Mouse (Mus musculus) mature B cell (primary cell): ENCODE data around the gene Tshz3.

Experiments
- in situ Hi-C: fragments of 300-500 bp; cut with MboI; formaldehyde crosslinking; loops from 2 replicates; pipeline ENCODE4 v1.14.3; 2019

Gene Tshz3

GRCm38 (mm10) chr7:36697118-36697855, 631 bp upstream of the Tshz3 start:
- in situ Hi-C loops: no loop called here

- in situ Hi-C loops: no loop called here
Observed at GRCm38 (mm10) chr7:36698589-36698946, 650 bp downstream of the Tshz3 start.

- in situ Hi-C loops: no loop called here
Observed at GRCm38 (mm10) chr7:36699001-36699987, 1.4 kb downstream of the Tshz3 start.

GRCm38 (mm10) chr7:36706636-36707035, 8.7 kb downstream of the Tshz3 start:
- in situ Hi-C loops: no loop called here

- in situ Hi-C loops: no loop called here
Observed at GRCm38 (mm10) chr7:36707266-36707665, 9.3 kb downstream of the Tshz3 start.

GRCm38 (mm10) chr7:36707681-36708350, 9.9 kb downstream of the Tshz3 start:
- in situ Hi-C loops: no loop called here

- in situ Hi-C loops: no loop called here
Observed at GRCm38 (mm10) chr7:36708823-36709222, 10.9 kb downstream of the Tshz3 start.

- in situ Hi-C loops: no loop called here
Observed at GRCm38 (mm10) chr7:36709239-36709638, 11.3 kb downstream of the Tshz3 start.

- in situ Hi-C loops: no loop called here
Observed at GRCm38 (mm10) chr7:36709974-36710373, 12.1 kb downstream of the Tshz3 start.

- in situ Hi-C loops: no loop called here
Observed at GRCm38 (mm10) chr7:36710387-36710786, 12.5 kb downstream of the Tshz3 start.

GRCm38 (mm10) chr7:36711766-36712165, 13.8 kb downstream of the Tshz3 start:
- in situ Hi-C loops: no loop called here

- in situ Hi-C loops: no loop called here
Observed at GRCm38 (mm10) chr7:36714323-36714722, 16.4 kb downstream of the Tshz3 start.

- in situ Hi-C loops: no loop called here
Observed at GRCm38 (mm10) chr7:36717192-36717591, 19.3 kb downstream of the Tshz3 start.

GRCm38 (mm10) chr7:36720830-36721229, 22.9 kb downstream of the Tshz3 start:
- in situ Hi-C loops: no loop called here

- in situ Hi-C loops: no loop called here
Observed at GRCm38 (mm10) chr7:36736303-36737050, 38.6 kb downstream of the Tshz3 start.

- in situ Hi-C loops: no loop called here
Observed at GRCm38 (mm10) chr7:36751480-36751879, 53.6 kb downstream of the Tshz3 start.

GRCm38 (mm10) chr7:36767501-36768092, 69.7 kb downstream of the Tshz3 start:
- in situ Hi-C loops: no loop called here

- in situ Hi-C loops: no loop called here
Observed at GRCm38 (mm10) chr7:36773086-36773485, 75.2 kb downstream of the Tshz3 start.

- in situ Hi-C loops: no loop called here
Observed at GRCm38 (mm10) chr7:36776956-36777355, 79.0 kb downstream of the Tshz3 start.

GRCm38 (mm10) chr7:36778456-36778855, 80.5 kb downstream of the Tshz3 start:
- in situ Hi-C loops: no loop called here

- in situ Hi-C loops: no loop called here
Observed at GRCm38 (mm10) chr7:36784243-36784773, 86.4 kb downstream of the Tshz3 start.
